Mouse (Mus musculus): ENCODE results near the gene Rdh16f1.
A peak's percentile ranks its signal among the peaks of the same experiment; 100 is the strongest.
"Not testable (repeated sequence)": the region's sequence is repeated elsewhere in the genome, so short reads cannot be mapped to it uniquely, and the experiment has no call there.

Gene Rdh16f1

DNA sequence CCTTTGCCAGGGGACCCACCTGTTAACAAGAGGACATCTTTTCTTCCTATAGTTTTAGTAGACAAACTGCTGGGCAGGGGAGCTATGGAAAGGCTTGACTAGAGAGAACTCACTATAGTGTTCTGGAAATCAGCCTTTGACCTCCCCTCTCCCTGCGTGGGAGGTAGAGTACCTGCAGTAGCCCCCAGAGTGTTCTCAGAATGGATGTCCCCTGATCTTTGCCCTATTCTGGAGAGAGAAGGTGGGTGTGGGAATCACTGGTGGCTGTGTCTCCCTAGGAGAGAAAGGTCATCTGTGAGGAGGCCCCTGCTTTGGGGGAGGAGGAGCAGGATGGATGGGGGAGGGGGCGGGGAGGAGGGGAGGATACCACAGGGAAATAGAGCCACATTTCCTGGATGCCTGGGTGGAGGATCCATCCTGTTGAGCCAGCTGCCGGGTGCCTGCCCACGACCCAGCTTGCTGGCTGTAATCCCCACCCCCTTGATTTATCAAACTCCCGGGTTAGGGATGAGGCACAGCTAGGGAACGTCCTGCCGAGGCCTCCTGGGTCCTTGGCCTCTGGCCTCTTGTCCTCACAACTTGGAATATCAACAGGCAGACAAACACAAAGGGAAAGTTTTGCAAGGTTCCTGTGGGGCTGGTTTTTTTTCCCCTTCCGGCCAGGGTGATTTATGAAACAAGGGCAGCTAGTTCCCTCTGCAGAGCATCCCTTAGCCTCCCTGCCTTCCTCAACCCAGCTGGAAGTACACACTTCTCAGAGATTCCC lies 10.6 kb upstream of the Rdh16f1 start:
- DNase-seq (ENCODE audit: low read depth), result no peak

DNA sequence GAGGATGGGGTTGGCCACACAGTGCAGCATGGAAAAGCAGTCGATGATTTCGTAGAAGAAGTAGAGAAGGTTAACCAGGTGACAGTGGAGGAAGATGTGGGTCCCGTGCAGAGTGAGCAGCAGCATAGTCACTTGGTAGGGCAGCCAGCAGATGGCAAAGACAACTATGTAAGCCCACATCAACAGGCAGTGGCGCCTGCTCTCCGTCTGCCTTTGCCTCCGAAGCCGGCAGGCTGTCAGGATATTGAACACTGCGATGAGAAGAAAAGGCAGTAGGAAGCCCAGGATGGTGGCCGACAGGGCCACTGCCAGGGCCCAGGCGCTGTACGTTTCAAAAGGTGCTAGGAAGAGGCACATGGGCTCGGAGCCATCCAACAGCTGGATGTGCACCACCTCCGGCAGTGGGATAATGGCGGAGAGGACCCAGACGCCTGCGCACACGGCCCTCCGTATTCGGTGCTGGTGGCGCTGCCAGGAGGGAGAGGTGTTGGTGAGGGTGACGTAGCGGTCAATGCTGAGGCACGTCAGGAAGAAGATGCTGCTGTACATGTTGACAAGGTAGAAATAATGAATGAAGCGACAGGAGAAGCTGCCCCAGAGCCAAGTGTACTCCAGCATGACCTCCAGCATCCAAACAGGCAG lies 9.3 kb upstream of the Rdh16f1 start:
- no peak for DNase-seq (ENCODE audit: low read depth)

DNA sequence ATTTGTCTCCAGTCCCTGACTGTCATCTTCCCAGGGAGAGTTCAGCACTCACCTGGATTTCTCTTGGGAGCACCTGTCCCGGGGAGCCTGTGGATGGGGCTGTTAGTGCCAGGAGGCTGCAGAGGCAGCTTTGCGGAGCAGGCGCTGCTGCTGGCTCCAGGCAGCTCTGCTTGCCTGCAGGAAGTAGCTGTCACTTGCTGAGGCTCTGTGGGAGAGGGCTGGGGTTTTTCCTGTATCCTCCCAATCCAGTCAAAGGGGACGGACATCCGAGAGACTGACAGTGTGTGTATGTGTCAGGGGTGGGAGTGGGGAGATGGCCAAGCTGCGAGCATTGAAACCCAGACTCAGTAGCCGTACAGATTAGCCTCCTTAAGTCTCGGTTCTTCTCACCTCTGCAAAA lies 8.0 kb upstream of the Rdh16f1 start, which contains the start of gene Gpr182:
TSS of gene Gpr182 (minus strand) at position 185 of the 400 bp plus-strand sequence.
- no peak for DNase-seq (ENCODE audit: low read depth)

DNA sequence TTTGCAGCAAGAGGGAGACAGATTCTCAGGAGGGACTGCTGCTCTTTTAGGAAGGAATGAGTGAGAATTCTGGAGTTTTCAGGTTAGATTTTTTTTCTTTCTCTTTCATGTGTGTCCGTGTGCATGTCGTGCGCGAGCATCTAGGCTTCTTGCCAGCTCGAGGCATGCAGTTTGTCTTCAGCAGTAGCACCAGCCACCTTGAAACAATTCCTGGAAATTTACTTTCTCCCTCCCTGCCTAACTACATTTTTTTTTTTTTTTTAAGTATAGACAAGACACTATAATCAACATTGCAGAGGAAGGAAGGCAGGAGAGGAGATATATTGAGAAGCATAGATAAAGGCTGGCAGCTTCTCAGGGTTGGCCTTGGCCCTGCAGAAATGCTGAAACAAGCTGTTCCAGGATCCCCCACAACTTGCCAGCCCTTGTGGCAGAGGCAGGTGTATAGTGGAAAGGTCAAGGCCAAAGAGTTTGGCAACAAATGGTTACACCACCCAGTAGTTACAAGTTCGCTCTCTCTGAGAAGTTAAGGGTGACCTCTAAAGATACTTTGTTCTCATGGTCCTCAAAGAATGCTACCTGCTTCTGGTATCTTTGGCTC lies 4.9 kb upstream of the Rdh16f1 start:
- DNase-seq (ENCODE audit: low read depth), result no peak

DNA sequence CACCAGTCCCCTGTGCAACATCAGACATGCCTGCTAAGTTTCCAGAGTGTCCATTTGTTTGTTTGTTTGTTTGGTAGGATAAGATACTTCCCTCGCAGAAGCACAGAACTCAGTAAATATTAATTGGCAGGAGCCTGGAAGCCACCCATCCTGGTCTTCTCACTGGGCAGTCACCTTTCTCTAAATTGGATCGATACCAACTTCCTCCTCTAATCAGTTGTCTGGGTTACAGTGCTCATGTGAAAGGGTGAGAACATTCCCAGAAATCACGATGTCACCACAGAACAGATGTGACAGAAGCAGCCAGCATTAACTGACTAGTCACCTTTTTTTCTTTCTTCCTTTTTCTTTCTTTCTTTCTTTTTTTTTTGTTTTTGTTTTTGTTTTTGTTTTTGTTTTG lies 4.3 kb upstream of the Rdh16f1 start:
- no peak for DNase-seq (ENCODE audit: low read depth)

DNA sequence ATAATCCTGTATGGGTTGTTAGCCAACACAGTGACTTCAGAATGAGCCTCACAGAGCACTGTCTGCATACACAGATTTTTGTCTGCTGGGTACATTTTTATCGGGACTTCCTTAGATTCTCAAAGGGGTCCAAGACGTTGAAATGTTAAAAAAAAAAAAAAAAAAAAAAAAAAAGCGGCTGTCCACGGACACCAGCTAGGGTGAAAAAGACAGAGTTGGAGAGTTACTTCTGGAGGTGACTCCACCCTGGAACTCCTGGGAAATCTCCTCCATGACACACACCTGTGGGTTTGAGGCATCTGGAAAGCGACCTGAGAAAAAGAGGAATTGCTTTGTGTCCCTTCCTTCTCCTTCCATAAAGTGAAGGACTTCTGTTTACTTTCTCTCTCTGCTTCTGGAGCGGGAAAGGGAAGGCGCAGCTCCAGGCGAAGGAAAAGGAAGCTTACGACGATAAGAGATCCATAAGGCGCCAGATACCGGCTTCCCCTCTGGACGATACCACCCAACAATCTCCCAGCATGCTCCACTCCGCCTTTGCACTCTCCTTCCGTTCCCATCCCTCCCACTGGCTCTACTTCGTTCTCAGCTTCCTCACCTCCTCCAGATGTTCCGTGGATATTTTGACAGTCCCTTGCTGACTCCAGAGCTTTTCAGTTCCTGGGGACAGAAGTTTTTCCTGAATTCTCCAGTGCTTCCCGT lies 3.7 kb upstream of the Rdh16f1 start:
- DNase-seq (ENCODE audit: low read depth), result no peak

DNA sequence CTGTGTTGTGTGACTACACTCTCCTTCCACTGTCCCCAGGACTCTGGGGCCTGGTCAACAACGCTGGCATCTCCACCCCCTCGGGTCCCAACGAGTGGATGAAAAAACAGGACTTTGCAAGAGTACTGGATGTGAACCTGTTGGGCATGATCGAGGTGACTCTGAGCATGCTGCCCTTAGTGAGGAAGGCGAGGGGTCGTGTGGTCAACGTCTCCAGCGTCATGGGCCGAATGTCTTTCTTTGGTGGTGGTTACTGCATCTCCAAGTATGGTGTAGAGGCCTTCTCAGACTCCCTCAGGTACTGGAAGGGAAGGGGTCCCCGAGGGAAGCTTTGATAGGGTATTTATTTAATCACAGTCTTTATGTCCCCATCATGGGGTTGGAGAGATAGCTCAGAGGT lies 3.3 kb downstream of the Rdh16f1 start:
- DNase-seq (ENCODE audit: low read depth), result not testable (repeated sequence)

DNA sequence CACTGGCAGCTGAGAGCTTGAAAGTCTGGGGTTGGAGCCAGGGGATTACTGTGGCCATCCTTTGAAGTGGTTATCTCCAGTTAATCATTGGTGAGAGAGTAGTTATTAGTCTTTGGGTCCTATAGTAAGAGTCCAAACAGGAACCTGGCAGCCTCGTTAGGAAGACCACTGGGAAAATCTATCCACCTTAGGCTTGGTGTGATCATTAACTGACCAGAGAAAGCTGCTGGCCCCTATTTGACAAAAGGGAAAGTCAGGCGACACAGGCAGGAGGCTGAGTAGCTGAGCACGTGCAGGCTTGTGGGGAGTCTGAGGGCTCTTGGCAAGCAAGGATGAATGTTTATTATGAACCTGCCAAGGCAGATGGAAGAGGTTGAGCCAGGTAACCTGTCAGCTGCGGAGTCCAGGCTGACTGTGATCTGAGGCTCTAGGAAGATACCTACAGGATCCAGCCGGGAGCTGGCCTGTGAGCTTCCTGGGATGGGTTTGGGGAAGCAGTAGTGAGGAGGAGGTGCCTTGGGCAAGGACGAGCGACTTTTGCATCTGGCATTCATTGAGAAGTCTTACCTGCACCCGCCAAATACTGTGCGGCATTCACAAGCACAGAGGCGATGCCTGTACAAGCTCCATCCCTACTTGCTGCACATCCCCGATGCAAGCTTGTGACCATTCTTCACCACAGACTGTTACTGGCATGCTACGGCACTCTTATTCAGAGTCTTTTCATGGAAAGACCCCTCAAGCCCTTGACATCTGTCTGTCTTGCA lies 4.5 kb downstream of the Rdh16f1 start:
- no peak for DNase-seq (ENCODE audit: low read depth)

DNA sequence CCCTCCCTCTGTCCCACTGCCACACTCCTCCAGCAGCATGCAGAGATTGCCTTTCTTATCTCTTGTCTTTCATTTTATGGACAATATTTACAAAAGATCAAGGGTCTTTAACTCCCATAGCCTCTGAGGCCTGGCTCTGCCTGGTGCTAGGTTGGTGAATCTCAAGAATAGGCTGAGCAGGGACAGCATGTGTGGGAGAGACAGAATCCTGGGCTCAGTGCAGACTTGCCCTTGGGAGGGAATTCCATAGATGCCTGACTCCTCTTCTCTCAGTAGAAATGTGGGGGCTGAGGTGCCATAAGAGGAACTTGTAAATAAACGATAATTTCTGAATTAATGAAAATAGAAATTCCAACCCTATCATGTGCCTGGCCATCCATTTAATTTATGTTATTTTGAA lies 7.0 kb downstream of the Rdh16f1 start:
- DNase-seq (ENCODE audit: low read depth), result no peak

DNA sequence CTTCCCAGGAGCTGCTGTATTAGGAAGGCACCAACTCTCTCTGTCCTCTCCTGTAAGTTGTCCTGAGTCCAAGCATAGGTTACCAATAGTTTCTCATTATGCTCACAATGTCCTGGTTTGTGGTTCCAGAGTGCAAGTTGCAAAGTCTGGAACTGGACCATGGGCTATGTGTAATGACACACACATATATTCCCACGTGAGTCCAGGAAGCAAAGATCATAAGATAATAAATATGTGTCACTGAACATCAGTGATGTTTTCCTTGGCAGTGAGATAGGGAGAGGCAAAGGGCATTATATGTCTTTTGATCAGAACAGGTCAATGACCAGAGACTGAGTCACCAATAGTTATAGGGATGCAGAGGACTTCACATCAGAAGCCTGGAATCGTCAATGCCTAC lies 16.4 kb downstream of the Rdh16f1 start, which contains the start of gene Rdh9:
TSS of gene Rdh9 (plus strand) at position 376 of the 400 bp plus-strand sequence.
- no peak for DNase-seq (ENCODE audit: low read depth)

DNA sequence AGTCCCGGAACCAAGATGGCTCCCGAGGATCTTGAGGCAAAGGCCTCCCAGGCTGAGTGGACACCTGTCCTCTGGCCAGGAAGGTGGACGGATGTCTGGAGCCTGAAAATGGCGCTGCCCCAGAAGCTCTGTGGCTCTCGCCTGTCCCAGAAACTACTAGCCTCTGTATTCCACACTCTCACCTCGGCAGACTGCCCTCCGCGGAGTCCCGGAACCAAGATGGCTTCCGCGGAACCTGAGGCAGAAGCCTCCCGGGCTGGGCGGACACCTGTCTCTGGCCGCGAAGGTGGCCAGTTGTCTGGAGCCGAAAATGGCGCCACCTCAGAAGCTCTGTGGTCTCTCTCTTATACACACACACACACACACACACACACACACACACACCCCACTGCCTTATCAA lies 22.7 kb downstream of the Rdh16f1 start:
- not testable (repeated sequence) for DNase-seq (ENCODE audit: low read depth)

DNA sequence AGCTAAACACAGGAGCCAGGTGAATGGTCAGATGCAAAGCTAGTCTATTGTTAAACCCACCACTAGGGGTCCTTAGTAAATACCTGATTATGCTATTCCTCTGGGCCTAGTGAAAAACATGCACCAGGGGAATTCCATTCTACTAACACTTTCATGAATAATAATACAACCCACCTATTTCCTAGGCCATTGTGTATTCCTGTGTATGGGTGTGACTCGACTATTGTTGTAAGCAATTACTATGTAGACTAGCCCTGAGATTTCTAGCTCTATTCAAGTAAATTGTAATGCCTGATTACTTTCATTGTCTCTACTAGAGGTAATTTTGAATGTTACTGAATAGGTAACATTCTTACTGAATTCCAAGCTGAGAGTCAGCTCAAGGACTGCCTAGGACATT lies 25.8 kb downstream of the Rdh16f1 start:
- DNase-seq (ENCODE audit: low read depth), result not testable (repeated sequence)

DNA sequence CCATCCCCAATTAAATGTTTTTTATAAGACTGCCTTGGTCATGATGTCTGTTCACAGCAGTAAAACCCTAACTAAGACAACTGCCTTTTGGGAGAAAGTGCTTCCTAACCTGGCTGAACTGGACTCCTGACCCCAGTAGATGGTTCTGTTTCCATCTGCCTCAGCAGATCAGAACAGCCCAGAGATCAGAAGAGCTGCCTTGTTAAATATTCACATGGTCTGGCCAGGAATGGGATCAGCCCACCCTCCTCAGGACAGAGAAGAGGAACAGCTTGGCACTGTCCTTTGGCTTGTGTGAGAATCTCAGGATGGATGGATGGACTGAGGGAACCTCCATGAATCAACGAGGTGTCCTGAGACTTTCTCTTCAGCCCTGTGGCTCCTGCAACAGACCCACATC lies 39.7 kb downstream of the Rdh16f1 start:
- DNase-seq (ENCODE audit: low read depth), result no peak

DNA sequence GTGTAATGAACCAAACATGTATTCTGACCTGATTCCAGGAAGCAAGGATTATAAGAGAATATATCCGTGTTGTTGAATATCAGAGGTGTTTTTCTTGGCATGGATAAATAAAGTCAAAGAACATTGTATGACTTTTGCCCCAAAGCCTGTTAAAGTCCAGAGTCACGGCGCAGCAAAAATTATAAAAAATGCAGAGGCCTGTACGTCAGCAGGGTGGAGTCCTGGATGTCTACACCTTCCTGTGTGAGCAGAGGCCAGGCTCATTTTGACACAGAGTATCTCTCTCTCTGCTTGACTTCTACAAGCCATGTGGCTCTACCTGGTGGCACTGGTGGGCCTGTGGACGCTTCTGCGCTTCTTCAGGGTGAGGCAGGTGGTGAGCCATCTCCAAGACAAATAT lies 41.3 kb downstream of the Rdh16f1 start, which contains the start of gene Rdh16:
TSS of gene Rdh16 (plus strand) at position 262 of the 400 bp plus-strand sequence.
- no peak for DNase-seq (ENCODE audit: low read depth)

DNA sequence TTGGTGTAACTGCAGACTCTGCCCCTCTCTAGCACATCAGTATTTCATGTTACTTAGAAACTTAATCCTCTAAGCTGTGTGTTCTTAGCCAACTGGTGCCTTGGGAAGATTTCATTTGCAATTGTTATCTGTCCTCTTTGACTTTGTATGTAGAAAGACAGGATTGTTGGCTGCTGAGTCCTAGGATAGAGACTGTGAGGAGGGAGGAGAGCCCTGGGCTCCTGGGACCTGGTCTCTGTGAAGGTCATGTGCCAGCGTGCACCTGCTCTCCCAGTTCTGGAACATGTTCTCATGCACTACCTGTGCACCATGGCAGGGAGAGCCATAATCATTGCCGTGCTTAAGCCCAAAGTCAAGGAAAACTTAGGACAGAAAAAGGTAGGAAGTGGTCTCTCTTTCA lies 42.0 kb downstream of the Rdh16f1 start:
- DNase-seq (ENCODE audit: low read depth), result no peak

DNA sequence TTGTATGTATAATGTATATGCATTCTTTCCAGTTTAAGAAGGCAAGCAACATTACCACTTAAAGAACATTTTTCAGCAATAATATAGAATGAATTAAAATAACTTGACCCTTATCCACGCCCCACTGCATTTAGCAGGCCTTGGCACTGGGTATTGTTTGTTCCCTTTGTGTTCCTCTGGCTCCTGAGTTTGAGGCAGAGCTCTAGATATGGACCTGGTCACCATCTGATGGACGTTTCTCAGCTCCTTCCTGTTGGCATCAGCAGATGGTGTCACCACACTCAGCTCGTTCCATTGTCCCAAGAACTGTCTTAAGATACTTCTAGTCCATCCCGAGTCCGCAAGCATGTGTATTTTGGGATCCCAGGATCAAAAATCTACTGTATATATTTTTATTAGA lies 42.6 kb downstream of the Rdh16f1 start:
- no peak for DNase-seq (ENCODE audit: low read depth)

DNA sequence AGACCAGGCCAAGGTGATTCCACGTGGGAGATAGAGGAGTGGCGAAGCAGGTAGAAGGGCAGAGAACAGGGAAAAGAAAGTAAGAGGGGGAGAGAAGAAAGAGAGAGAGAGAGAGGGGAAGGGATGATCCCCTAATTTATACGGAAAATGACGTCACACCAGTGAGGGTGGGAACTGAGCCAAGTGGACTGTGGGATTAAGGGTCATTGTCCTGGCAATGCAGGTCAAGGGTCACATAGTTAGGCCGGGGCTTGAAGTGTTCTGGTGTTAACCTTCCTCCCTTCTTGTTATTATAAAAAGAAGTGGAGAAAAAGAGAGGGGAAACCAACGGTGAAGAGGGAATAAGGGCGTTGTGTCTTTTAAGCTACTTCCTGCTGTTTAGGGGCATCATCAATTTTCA lies 44.8 kb downstream of the Rdh16f1 start:
- DNase-seq (ENCODE audit: low read depth), result no peak

DNA sequence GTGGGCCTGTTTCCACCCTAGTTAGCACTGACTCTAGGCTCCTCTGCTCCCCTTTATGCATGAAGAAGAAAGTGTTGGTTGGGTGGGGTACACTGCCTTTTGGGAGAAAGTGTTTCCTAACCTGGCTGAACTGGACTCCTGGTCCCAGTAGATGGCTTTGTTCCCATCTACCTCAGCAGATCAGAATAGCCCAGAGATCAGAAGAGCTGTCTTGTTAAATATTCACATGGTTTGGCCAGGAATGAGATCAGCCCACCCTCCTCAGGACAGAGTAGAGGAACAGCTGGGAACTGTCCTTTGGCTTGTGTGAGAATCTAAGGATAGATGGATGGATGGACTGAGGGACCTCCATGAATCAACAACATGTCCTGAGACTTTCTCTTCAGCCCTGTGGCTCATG lies 56.3 kb downstream of the Rdh16f1 start:
- no peak for DNase-seq (ENCODE audit: low read depth)

DNA sequence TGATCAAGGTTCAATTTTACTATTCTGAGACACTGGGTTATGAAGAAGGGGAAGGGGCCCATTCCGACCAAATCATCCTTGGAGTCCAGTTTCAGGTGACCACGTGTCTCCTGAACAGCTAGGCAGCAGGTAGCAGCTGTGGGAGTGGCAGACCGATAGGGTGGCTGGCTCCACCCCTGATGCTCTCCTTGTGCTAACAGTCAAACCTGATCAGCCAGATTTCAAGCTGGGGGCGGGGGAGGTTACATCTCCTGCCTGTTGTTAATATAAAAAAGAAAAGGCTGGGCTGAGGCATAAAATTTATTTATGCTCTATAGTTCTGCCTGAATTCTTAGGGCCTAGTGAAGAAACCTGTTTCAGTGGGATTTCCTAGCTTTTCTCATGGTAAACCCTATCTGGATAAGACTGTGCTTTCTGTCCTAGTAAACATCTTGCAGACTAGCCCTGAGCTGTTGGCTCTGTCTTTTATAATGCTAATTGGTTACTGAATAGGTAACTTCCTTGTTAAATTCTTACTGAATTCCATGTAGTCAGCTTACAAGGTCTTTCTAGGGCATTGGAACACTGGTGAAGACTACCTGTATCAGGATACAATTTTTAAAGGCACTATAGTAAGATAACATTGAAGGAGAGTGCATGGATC lies 57.8 kb downstream of the Rdh16f1 start:
- not testable (repeated sequence) for DNase-seq (ENCODE audit: low read depth)

DNA sequence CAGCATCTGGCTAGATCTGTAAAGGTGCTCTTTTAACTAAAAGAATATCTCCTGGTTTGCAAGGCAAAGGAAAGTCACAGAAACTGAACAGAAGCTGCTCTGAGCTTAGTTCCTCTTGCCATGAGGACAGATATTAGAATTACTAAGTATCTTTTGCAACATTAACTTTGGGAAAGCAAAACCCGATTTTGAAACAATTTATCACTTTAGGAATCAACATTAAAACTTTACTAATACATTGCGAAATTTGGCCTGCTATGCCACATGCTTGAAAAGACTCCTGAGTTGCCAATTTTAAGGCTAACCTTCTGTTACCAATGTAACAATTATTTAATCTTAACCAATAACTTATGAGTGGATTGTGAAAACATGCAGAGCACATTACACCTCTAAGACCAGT lies 62.2 kb downstream of the Rdh16f1 start:
- not testable (repeated sequence) for DNase-seq (ENCODE audit: low read depth)

DNA sequence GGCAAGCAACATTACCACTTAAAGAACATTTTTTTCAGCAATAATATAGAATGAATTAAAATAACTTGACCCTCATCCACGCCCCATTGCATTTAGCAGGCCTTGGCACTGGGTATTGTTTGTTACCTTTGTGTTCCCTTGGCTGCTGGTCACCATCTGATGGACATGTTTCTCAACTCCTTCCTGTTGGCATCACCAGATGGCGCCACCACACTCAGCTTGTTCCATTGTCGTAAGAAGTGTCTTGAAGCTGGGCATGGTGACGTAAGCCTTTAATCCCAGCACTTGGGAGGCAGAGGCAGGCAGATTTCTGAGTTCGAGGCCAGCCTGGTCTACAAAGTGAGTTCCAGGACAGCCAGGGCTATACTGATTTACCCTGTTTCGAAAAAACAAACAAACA lies 65.8 kb downstream of the Rdh16f1 start:
- DNase-seq (ENCODE audit: low read depth), result peak; percentile 22

Measured in naive thymus-derived CD4-positive, alpha-beta T cell, adult 2 months (primary cell).